Mouse (Mus musculus) embryo, embryonic 10 days (tissue): ENCODE results near the gene Mrpl10.

Source experiments
- DNase-seq: peaks from one replicate; pipeline ENCODE4 v3.0.0-alpha.2; 2015; ENCODE audit warnings: low spot score

Mrpl10 gene

DNA sequence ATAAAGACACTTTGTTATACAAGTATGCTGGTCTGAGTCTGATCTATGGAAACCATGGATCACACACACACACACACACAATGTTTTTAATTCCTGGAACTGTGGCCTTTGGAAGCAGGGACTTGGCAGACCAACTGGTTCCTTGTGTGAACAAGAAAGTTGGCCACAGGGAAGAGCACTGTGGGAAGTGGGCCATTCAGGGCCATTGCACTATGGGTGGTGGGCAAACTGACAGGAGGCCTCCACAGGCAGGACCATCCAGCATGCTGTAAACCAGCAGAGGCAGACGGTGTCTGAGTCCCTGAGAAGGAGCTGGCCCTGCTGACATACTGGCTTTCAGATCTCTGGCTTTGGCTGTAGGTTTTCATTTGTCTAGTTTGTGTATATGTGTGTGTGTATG, 28.0 kb downstream of the Mrpl10 start:
- no peak for DNase-seq

DNA sequence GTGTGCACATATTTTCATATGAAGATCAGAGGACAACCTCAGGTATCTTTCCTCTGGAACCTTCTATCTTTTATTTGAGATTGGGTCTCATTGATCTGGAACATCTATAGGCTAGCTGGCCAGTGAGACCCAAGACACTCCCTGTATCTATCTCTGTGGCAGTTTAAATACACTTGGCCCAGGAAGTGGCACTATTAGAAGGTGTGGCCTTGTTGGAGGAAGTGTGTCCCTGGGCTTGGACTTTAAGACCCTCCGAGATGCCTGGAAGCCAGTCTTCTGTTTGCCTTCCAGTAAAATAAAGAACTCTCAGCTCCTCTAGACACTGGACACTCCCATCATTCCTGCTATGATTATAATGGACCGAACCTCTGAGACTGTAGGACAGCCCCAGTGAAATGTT, 28.4 kb downstream of the Mrpl10 start:
- no peak for DNase-seq

- no peak for DNase-seq
Measured at GRCm38 (mm10) chr11:97071129-97071528, 29.8 kb downstream of the Mrpl10 start.

DNA sequence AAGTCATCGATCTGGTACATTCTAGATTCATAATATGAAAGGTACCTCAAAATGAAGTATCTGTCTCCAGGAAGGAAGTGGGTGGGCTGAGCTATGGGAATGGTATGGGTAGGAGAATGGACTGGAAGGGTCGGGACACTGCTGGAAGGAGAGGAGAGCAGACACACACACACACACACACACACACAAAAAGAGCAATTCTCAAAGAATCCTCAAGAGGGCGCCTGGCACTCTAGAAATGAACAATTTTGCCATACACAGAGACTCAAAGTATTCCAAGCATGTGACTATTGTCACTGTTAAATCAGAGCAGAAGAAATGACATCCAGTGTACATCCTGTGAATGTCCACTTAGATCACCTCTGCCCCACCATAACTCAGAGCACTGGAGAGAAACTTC, 31.2 kb downstream of the Mrpl10 start:
- peak; percentile 53 for DNase-seq

- DNase-seq = no peak
Measured at GRCm38 (mm10) chr11:97074235-97074634, 32.9 kb downstream of the Mrpl10 start.

DNA sequence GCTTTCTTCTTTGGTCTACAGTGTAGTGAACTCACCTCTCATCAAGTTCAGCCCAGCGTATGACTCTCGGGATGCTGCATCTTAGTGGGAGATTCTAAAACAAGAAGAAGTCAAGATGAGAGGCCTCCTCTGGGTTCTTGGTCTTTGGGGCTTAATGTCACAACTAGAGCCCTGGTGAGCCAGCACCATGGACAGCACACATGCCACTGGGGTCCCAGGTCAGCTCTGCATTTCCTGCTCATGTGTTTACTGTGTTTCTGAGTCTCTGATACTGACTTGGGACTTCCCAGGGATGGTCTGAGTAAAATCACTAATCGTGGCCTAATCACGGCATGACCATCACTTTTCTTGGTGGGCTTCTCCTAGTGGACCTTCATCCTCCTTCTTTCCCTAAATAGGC, 37.4 kb downstream of the Mrpl10 start:
- peak; percentile 77 for DNase-seq

- no peak for DNase-seq
Measured at GRCm38 (mm10) chr11:97080291-97080690, 38.9 kb downstream of the Mrpl10 start.

GRCm38 (mm10) chr11:97082977-97083376, 41.6 kb downstream of the Mrpl10 start:
- peak; percentile 41 for DNase-seq

DNA sequence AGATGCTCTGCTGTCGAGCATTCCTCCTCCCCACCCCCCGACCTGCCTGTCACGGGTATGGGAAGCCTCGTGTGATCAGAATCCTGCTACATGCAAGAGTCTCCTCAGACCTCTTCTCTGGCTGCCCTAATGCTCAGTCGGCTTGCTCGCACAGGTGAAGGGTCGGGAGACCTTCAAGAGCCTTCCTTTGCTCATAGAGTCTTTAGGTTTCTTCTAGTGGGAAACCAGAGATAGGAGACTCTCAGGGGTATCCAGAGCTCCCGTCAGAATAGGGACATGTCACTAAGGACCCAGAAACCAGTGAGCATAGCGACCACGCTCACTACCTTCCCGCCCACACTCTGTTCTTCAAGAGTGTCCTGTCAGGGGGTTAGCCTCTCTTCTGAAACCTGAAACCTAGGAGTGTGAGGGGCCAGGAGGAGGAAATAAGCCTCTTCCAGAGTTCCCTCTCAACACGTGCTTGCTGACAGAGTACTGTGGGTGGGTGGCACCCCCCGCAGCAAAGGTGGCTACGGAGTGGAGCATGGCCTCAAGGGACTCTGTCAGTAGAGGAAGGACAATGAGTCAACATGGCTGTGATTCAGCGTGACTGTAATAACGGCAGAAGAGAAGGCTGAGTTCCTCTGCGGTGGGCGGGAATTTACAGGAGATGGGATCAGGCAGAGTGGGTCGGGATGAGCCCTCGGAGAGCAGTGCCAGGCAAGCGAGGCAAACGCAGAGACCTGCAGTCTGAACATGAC, 42.2 kb downstream of the Mrpl10 start:
- DNase-seq = no peak

GRCm38 (mm10) chr11:97084821-97085505, 43.6 kb downstream of the Mrpl10 start:
- DNase-seq = no peak

DNA sequence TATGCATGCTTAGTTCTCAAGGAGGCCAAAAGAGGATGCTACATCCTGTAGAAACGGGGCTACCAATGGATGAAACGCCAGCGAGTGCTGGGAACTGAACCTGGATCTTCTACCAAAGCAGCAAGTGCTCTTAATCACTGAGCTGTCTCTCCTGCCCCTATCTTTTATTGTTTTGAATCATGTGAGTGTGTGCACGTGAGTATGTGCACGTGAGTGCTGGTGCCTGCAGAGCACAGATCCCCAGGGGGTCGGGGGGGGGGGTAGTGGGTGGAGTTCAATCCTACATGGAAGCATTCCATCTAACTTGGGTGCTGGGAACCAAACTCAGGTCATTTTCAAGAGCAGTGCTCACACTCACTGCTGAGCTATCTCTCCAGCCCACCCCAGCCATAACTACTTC, 45.0 kb downstream of the Mrpl10 start:
- DNase-seq = no peak

DNA sequence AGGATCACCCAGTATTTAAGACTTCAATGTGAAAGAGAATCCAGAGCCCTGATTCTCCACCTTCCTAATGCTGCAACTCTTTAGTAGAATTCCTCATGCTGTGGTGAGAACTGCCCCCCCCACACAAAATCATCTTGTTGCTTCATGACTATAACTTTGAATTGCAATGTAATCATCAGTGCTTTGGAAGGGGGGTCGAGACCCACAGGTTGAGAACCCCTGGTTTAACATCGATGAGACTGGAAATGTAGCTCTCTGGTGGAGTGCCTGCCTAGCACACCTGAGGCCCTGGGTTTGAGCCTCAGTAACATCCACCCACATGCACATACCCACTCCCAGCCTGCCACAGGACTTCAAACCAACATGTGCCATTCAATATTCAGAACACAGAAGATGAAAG, 53.2 kb downstream of the Mrpl10 start:
- no peak for DNase-seq

DNA sequence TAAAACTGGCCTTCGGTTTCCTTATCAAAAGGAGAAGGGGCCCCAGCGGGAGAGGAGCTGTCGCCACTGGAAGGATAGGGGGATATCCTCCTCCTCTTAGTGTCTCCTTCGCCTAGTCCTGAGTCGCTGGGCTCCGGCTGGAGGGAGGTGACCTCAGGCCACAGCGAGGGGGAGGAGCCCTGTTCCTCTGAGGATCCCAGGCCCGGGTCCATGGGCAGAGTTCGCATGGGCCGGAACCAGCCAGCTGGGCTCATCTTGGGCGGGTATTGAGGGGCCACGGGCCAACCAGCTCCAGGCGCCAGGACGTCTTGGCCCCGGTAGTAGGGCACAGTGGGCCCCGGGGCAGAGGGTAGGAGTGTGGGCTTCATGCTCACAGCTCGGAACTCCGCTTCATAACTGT, 57.4 kb downstream of the Mrpl10 start:
- no peak for DNase-seq
